Mouse (Mus musculus) hindbrain, embryonic 13.5 days (tissue): ENCODE results near the gene Bmp8a. TPM values are rescaled to one million over a fixed set of nuclear protein-coding genes. Genes with fewer than 3 reads are reported as not detected.

ENCODE experiments used
- ATAC-seq: fragments of 200-750 bp; cut with Nextera tagmentation; 2 replicates; pipeline ENCODE4 v1.8.0; 2017; ENCODE audit warnings: moderate TSS enrichment; ENCODE audit not compliant: low FRiP score
- H3K27ac ChIP-seq: fragments of 300-500 bp; sonication (generic); 2 replicates; pipeline ENCODE4 v1.5.1; 2015; ENCODE audit warnings: inconsistent platforms, mild to moderate bottlenecking, moderate library complexity
- H3K27me3 ChIP-seq: fragments of 300-500 bp; sonication (generic); 2 replicates; pipeline ENCODE4 v1.6.1; 2015; ENCODE audit warnings: mild to moderate bottlenecking, inconsistent platforms
- H3K36me3 ChIP-seq: fragments of 300-500 bp; sonication (generic); 2 replicates; pipeline ENCODE4 v1.6.1; 2015; ENCODE audit warnings: mild to moderate bottlenecking, inconsistent platforms
- H3K4me1 ChIP-seq: fragments of 300-500 bp; sonication (generic); replicated peaks from 2 replicates; pipeline ENCODE4 v1.6.1; 2015; ENCODE audit warnings: inconsistent platforms
- H3K4me2 ChIP-seq: fragments of 300-500 bp; sonication (generic); 2 replicates; pipeline ENCODE4 v1.6.1; 2015; ENCODE audit warnings: inconsistent platforms, mild to moderate bottlenecking, moderate library complexity
- H3K4me3 ChIP-seq: fragments of 300-500 bp; sonication (generic); 2 replicates; pipeline ENCODE4 v1.5.1; 2015; ENCODE audit warnings: mild to moderate bottlenecking, inconsistent platforms
- H3K9ac ChIP-seq: fragments of 300-500 bp; sonication (generic); 2 replicates; pipeline ENCODE4 v1.6.1; 2015; ENCODE audit warnings: mild to moderate bottlenecking, inconsistent platforms
- H3K9me3 ChIP-seq: fragments of 300-500 bp; sonication (generic); 2 replicates; pipeline ENCODE4 v1.6.1; 2016; ENCODE audit warnings: inconsistent platforms
- WGBS: fragments of 180-500 bp; shearing (Covaris S2); methylation state at CpG from one replicate; pipeline ENCODE4 v1.1.7; 2015; 5-methylcytosine and 5-hydroxymethylcytosine counted together
- polyA plus RNA-seq: library from polyadenylated mRNA; unstranded; fragments of >200 nt; fragmentation: Nextera tagmentation; extraction: Ambion mirVana; gene quantifications from 2 replicates; pipeline ENCODE4 v1.2.1, GENCODE M21; 2015

Gene Bmp8a
- polyA plus RNA-seq, 1 experiment from 2014 or later, result 0.26 TPM

GRCm38 (mm10) chr4:123282500-123282899 is 60.6 kb downstream of the Bmp8a start:
- ATAC-seq, result peak; percentile 88
- Histone ChIP-seq H3K4me2 (peak overlapping the region; percentile 89), H3K4me1 (peaks cover 30% of the 10 kb centered on the region), H3K4me3 (peak overlapping the region; percentile 62), H3K36me3 (peaks cover 10% of the 10 kb centered on the region), H3K9me3 (no peaks in the 10 kb centered on the region), H3K27me3 (no peaks in the 10 kb centered on the region), H3K9ac (peak overlapping the region; percentile 78), H3K27ac (peak overlapping the region; percentile 73)
- WGBS, result under 1% methylated on average over 25 of the region's 25 CpGs

GRCm38 (mm10) chr4:123280117-123280516 is 62.9 kb downstream of the Bmp8a start:
- Histone ChIP-seq H3K4me3 (no peak overlapping the region), H3K27me3 (no peaks in the 10 kb centered on the region), H3K9ac (no peak overlapping the region), H3K4me2 (no peak overlapping the region), H3K9me3 (no peaks in the 10 kb centered on the region), H3K36me3 (no peaks in the 10 kb centered on the region), H3K27ac (no peak overlapping the region), H3K4me1 (peaks cover 15% of the 10 kb centered on the region)
- WGBS, result 85% methylated on average over 3 of the region's 3 CpGs
- no peak for ATAC-seq

- H3K4me1 ChIP-seq, result no peaks in the 10 kb centered on the region
- H3K36me3 ChIP-seq, result no peaks in the 10 kb centered on the region
- no peaks in the 10 kb centered on the region for H3K27me3 ChIP-seq
- H3K9me3 ChIP-seq, result no peaks in the 10 kb centered on the region
- no peak overlapping the region for H3K4me2 ChIP-seq
- H3K4me3 ChIP-seq, result no peak overlapping the region
- 92% methylated on average over 3 of the region's 3 CpGs for WGBS
- no peak overlapping the region for H3K27ac ChIP-seq
- no peak overlapping the region for H3K9ac ChIP-seq
- ATAC-seq, result no peak
Observed at GRCm38 (mm10) chr4:123271063-123271462, 72.0 kb downstream of the Bmp8a start.

Other genes with a start within 250 kb of the Bmp8a start
- 0.22 TPM in 2 replicates for gene Bmp8b, start 238.1 kb downstream of the Bmp8a start, polyA plus RNA-seq
- gene Oxct2b, start 227.0 kb downstream of the Bmp8a start, polyA plus RNA-seq, result 0.21 and 0.40 TPM in 2 replicates
- gene Ppie, start 203.3 kb downstream of the Bmp8a start, polyA plus RNA-seq, result 60.9 and 64.8 TPM in 2 replicates
- gene Hpcal4, start 160.0 kb downstream of the Bmp8a start, polyA plus RNA-seq, result 14.9 and 18.8 TPM in 2 replicates
- not detected in 2 replicates for gene Nt5c1a, start 141.7 kb downstream of the Bmp8a start, polyA plus RNA-seq
- 8.0 and 8.8 TPM in 2 replicates for gene Heyl, start 109.7 kb downstream of the Bmp8a start, polyA plus RNA-seq
- 28.0 and 30.0 TPM in 2 replicates for gene Pabpc4, start 80.9 kb downstream of the Bmp8a start, polyA plus RNA-seq
- gene Oxct2a, start 19.6 kb downstream of the Bmp8a start, polyA plus RNA-seq, result not detected in 2 replicates